Mouse (Mus musculus): ENCODE data around the gene Mtx1.
"Not testable (repeated sequence)": the region's sequence is repeated elsewhere in the genome, so short reads cannot be mapped to it uniquely, and the experiment has no call there.

The Mtx1 gene

GRCm38 (mm10) chr3:89238494-89238893 lies 11.6 kb upstream of the Mtx1 start:
- no peak for DNase-seq

DNA sequence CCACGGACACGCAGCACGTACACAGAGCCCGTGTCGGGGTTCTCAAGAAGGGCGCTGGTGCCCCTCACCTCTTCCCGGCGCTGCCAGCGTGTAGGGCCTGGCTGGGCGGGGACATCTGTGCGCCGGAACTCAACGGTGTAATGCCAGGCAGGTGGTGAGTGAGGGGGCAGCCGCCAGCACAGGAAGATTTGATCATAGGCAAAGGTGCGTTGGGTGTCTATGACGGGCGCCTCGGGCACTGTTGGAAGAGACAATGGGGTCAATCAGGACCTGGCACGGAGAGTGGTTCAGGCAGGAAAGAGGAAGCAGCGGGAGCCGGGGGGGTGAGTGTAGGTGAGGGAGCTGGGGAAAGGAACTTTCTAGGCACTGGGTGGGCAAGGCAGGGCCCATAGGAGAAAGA lies 10.8 kb upstream of the Mtx1 start:
- no peak for DNase-seq

DNA sequence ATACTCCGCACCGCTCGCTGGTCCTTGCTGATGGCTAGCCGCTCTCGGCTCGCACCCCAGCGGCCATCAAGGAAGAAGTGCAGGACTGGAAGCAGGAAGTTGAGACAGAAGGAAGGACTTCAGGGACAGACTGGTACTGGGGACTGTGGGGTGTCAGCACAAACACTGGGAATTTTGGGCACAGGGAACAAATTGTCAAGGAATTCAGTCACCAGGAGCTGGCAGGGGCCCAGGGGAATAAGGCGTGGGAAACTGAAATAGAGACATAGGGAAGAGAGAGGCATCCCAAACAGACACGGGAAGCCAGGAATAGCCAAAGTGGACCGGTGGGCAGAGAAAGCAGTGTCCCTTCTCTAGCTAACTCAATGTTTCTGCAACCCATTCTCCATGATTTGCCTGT lies 9.6 kb upstream of the Mtx1 start:
- DNase-seq, result no peak

GRCm38 (mm10) chr3:89233562-89234110 lies 6.7 kb upstream of the Mtx1 start:
- no peak for DNase-seq

DNA sequence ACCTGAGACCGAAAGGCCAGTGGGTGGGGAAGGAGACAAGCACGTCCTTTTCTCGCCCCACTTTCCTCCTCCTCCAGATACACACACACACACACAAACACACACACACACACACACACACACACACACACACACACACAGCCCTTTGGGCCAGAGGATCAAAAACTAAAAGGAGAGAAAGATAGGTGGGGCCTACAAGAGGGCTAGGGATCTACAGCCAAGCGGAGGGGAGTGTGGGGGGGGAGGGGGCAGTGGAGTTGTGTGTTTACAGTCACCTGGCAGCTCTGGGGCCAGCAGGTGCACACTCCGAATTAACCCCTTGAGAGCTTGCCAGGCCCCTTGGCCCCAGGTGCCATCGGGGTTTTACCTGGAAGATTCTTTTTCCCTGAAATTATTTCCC lies 5.7 kb upstream of the Mtx1 start:
- DNase-seq, result no peak

GRCm38 (mm10) chr3:89231772-89232275 lies 4.9 kb upstream of the Mtx1 start:
- no peak for DNase-seq

DNA sequence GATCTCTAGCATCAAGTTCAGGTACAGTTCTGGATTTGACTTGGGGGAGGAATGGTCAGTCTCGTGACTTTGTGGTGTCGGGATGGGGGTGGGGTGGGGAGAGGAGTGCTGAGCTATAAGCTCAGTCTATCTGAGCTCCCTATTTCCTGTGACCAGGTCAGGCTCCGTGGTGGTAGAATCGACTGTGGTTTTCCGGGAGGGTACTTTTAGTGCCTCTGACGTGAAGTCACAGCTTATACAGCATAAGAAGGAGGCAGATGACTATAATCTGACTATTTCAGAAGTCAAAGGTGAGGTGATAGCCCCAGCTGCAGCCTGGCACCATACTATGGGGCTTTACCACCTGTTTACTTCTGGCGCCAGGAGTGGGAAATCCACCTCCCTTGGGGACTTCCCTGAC lies 4.5 kb upstream of the Mtx1 start:
- no peak for DNase-seq

DNA sequence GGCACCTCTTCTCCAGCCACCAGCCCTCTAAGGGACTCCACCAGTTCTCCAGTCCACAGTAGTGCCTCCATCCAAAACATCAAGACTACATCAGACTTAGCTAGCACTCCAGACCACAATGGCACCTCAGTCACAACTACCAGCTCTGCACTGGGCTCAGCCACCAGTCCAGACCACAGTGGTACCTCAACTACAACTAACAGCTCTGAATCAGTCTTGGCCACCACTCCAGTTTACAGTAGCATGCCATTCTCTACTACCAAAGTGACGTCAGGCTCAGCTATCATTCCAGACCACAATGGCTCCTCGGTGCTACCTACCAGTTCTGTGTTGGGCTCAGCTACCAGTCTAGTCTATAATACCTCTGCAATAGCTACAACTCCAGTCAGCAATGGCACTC lies 3.7 kb upstream of the Mtx1 start:
- no peak for DNase-seq

DNA sequence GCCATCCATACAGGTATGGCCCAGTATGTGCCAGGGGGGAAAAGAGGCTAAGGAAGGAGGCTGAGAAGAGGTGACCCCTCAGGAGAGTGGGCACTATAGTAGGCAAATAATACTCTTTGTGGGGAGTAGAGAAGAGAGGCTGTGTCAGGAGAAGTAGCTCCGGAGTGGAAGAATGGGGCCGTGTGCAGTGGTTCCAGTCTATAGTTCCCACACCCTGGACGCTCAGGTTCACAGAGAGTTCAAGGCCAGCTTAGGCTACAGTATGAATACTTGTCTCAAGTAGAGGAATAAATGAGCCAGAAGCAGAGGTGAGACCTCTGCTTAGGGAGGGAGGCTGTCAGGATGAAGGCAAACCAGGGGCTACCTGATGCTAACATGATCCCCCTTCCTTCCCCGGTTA lies 2.4 kb upstream of the Mtx1 start:
- DNase-seq, result no peak

GRCm38 (mm10) chr3:89228836-89229235 lies 1.9 kb upstream of the Mtx1 start, which contains the start of gene Muc1:
TSS of gene Muc1 (plus strand) at chr3:89229057.
- DNase-seq, result no peak

DNA sequence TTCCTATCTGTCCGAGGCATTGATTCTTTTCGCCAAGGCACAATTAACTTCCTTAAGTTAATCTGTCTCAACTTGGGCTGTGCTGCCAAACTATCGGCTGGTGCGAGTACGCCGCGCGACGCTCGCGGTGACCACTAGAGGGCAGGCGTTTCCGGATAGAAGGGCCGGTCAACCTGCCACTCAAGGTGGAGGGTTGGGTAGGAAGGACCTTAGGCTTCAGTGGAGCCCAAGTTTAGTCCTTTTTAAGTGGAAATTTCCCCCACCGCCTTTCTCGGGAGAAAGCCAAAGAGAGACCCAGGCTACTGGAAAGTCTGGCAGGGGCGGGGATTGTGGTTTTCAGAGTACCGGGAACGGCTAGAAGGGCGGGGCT lies 1.3 kb upstream of the Mtx1 start:
- DNase-seq, result peak; percentile 70

- DNase-seq, result peak; percentile 94
Measured at GRCm38 (mm10) chr3:89227307-89228179, 655 bp upstream of the Mtx1 start.

DNA sequence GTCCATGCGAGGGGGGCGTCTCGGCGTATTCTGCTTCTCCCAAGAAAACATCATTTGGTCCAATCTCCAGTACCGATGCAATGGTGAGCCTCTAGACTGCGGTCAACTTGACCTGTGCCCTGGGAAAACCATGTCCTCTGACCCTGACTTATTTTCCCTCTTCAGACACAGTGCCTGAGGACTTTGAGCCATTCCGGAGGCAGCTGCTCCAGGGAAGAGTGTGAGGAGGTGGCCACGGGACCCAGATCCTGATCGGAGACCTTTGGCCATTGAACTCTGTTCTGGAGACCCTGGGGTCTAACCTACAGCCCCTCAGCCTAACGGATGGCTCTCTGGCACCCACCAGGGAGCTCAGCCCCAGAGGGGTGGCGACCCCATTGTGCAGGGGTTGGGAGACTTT lies 527 bp downstream of the Mtx1 start:
- no peak for DNase-seq

DNA sequence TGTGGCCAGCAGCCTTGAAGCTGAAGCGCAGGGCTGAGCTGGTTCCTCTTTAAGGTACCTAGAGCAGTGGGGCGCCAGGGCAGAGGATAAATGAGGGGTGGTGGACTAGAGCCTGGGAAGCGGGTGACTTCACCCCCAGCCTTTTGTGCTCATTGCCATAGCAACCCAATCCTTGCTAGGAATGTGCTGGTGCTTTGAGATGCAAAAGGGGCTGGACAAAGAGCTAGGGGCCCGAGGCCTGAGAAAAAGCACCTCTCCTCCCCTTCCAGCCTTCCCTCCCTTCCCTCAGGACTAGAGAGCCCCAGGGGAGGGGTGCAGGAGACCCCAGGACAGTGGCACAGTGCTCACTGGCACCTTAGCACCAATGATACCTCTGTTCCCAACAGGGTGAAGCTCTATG lies 970 bp downstream of the Mtx1 start:
- DNase-seq, result peak; percentile 62

DNA sequence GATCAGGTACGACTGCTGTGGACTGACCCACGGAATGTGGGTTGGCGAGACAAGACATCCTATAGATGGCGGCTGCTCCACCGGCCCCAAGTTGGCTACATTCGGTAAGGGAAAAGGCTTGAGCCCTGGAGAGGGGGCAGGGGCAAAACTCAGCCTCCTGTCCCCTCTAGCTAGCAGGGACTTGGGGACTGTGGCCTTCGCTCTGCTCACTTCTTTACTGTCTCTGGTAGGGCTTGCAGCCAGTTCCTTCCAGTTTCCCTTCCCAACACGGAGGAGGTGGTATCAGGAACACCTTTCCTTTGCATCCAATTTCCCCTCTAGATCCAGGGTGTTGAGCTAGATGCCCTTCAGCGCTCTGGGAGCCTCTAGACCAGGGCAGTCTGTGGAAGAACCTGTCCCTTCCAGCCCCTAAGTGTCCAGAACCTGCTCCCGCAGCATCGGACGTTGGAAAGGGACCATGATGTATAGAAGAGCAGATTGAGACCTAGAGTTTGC lies 1.5 kb downstream of the Mtx1 start:
- DNase-seq, result no peak

- no peak for DNase-seq
Measured at GRCm38 (mm10) chr3:89224796-89225195, 2.1 kb downstream of the Mtx1 start.

- no peak for DNase-seq
Measured at GRCm38 (mm10) chr3:89221167-89221566, 5.7 kb downstream of the Mtx1 start.

DNA sequence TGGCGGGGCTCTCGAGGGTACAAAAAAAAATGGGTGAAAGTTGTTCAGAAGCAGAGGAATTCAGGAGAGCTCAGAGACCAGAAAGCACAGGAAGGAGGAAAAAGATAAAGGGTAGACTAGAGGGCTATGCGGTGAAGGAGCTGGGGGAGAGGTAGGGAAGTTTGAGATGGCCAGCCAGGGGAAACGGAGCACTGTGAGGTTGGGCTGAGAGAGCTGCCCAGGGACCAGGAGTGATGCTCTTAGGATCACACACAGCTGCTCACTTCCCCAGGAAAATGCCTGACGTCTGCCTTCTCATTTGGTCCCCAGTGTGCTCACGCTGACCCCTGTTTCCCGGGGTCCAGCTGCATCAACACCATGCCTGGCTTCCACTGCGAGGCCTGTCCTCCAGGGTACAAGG lies 7.3 kb downstream of the Mtx1 start:
- DNase-seq, result no peak

DNA sequence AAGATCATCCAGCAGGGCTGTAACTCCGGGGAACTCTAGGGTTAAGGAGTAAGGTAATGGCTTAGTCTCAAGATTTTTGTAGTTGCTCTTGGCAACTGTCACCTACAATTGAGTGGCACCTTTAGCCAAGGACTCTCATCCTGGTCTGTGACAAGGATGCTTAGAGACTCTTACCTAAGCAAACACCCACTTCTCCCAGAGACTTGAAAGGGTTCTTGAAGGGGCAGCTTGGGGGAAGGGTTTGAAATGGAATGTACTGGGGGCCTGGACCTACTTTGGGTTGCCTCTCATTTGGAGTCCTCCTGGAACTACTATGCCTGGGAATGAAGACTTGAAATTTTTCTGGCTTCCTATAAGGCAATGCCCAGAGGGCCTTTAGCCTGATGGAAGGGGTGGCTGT lies 8.6 kb downstream of the Mtx1 start:
- no peak for DNase-seq

DNA sequence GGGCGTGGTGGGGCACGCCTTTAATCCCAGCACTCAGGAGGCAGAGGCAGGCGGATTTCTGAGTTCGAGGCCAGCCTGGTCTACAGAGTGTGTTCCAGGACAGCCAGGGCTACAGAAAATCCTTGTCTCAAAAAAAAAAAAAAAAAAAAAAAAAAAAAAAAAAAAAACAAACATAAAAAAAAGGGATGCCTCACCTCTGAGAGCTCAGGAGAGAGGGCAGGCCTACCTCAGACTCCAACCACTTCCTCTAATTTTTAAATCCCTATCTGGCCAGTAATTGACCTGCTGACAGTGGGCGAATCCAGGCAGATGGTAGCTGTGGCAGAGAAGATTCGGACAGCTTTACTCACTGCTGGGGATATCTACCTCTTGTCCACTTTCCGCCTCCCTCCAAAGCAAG lies 10.5 kb downstream of the Mtx1 start:
- not testable (repeated sequence) for DNase-seq

DNA sequence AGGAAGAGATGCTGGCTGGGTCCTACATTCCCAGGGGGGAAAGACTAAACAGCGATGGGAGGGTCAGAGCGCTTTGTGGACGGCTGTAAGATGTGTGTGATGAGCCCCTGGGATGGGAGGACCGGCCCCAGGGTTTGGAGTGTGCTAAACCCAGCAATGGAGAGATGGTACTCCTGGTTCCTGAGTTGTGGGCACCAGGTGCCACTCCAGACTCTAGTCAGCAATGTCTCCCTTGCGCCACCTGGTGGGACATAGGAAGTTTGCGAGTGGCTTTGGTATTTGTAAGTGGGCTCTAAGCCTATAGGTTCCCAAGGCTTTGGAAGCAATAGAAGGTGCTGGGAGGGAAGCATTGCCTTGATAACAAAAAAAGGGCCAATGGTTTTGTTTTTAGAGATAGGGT lies 11.0 kb downstream of the Mtx1 start:
- peak; percentile 87 for DNase-seq

- DNase-seq, result no peak
Measured at GRCm38 (mm10) chr3:89214681-89215411, 12.0 kb downstream of the Mtx1 start, which contains the start of gene Thbs3. TSS of gene Thbs3 (plus strand) at chr3:89215180.

DNA sequence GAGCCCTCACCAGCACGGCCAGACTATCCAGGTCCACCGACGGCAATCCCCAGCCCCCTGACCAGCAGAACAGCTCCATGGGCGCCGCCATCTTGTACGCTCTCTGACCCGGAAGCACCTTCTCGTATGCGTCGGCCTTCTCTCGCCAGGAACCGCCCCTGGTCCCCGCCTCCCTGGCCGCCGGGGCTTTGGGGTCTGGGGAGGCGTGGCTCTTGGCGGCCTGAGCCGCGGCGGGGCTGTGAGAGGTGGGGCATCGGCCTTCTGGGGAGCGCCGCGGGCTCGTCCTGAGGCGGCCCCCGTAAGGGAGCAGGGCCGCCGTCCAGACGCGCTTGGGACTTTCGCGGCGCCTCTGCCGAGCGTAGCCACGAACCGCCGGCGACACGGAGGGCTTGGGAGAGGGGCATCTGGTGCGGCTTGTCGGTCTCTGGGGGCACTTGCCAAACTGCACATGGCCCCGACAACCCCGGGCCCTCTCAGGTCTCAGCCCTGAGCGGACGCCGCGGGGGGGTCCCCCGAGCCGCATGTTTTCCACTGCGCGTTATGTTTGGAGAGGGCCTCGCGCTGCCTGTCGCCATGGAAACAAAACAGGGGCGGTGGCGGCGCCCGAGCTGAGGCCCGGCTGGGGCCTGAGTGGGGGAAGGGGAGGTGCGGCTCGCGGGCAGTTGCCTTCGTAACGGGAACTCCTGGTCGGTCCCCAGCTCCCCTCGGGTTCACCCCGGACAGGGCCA lies 12.9 kb downstream of the Mtx1 start:
- DNase-seq, result peak; percentile 91

Data from layer of hippocampus, adult 9-11 months (tissue).